Mouse (Mus musculus): Measurements from ENCODE around the gene Selplg. TPM values are rescaled to one million over a fixed set of nuclear protein-coding genes. Genes with fewer than 3 reads are reported as not detected.
"Not testable (repeated sequence)": the region's sequence is repeated elsewhere in the genome, so short reads cannot be mapped to it uniquely, and the experiment has no call there.

Selplg gene
- total RNA-seq, 2 experiments from 2014 or later: 0.43 to 1.2 TPM

GRCm38 (mm10) chr5:113825558-113825957, 6.9 kb downstream of the Selplg start:
- no peak for DNase-seq

DNA sequence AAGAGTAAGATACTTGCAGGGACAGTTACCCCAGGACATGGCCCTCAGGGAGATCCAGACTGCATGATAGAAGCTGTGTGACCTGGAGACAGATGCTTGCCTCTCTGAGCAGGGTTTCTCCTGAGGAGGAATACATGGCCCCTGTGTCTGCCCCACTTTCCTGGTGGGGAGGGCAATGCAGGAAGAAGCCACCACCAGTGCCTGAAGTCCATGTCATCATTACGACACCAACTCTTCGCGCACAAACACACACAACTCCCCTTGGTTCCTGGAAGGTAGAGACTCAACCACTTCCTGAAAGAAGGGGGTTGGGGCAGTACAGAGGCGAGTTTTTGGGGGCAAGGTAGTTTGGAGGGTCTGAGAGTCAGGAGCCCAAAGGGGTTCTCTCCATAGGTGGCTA, 8.2 kb downstream of the Selplg start:
- DNase-seq: no peak

DNA sequence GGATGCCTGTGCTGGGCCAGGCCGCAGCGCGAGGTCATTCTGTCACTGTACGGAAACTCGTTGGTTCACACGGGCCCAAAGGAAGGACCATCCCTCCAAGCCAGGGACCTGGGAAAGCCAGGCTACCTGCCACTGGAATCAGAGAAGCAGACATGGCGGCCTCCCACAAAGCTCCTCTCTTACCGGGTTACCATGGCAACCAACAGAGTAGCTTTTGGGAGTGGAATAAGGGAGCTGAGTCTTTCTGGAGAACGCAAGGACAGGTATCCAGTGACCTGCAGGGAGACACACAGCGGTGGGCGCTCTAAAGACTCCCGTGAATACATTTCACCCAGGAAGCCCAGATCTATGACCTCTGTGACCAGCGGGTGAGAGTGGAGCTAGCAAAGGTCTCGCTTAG, 13.9 kb downstream of the Selplg start:
- DNase-seq: no peak

- no peak for DNase-seq
These were observed 16.7 kb downstream of the Selplg start for GRCm38 (mm10) chr5:113815638-113816152.

GRCm38 (mm10) chr5:113815041-113815389, 17.4 kb downstream of the Selplg start:
- DNase-seq: no peak

- DNase-seq: no peak
These were observed 18.1 kb downstream of the Selplg start for GRCm38 (mm10) chr5:113814111-113815040.

DNA sequence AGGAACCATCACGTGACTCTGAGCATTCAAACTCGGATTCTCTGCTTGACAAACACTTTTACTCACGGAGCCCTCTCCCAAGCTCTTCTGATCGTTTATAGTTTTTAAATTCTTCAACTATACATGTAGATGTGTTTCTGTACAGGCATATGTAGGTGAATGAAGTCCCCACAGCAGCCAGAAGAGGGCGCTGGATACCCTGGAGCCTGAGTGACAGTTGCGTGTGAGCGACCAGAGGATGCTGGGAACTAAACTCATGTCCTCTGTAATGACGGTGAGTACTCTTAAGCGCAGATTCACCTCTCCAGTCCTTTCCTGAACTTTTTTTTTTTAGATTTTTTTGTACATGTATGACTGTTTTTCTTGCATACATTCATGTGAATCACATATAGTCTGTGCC, 18.8 kb downstream of the Selplg start:
- DNase-seq: no peak

GRCm38 (mm10) chr5:113812638-113813037, 19.8 kb downstream of the Selplg start:
- DNase-seq: no peak

DNA sequence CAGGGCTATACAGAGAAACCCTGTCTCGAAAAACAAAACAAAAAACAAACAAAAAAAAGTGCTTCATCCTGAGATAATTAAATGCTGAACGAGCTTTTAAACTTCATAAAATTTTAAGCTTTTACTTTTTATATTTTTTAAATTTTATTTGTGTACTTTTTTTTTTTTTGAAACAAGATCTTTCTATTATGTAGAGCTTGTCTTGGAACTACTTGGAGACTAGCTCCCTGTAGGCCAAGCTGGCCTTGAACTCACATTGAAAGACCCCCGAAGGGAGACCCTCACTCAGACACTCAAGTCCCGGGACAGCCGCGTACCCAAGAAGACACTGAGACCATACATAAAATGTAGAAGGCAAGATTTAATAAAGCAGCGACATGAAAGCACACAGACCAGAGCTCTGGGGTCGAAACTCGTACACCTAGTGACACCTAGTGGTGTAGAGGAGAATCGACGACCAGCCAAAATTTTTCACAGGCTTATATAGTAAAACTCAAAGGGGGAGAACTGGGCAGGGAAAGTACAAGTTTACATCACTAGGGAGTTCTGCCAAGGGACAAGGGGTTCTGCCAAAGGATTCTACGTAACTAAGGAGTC, 20.5 kb downstream of the Selplg start:
- not testable (repeated sequence) for DNase-seq

DNA sequence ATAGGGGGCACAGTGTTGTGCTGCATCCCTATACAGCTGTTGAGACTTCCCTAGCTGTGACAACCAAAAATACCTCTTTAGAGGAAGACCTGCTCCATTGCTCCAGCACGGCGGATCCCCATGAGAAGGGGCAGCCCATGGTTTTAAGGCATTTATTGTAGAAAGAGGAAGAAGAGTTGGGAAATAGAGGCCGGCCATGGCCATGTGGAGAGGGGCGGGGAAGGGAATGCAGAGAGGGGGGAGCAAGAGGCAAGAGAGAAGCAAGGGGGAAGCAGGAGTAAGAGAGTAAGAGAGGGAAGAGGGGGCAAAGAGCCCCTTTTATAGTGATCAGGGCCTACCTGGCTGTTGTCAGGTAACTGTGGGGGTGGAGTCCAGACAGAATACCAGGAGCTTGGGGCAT, 22.3 kb downstream of the Selplg start:
- no peak for DNase-seq

DNA sequence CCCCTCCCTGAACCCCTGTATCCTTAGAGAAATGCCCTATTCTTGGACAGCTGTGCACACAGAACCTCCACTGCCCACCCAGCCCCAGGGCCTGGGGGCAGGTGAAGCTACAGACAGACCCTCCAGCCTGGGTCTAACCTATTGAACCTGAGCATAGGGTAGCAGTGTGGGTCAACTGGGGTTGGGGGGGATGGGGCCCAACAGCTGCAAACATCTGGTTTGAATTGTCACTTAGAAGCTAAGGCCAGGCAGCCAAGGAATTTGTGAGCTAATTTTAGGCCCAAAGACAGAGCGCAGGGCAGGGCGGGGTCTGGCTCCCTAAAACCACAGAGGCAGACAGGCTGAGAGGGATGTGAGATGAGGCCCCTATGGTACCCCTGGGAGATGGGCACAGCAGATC, 24.3 kb downstream of the Selplg start:
- no peak for DNase-seq

DNA sequence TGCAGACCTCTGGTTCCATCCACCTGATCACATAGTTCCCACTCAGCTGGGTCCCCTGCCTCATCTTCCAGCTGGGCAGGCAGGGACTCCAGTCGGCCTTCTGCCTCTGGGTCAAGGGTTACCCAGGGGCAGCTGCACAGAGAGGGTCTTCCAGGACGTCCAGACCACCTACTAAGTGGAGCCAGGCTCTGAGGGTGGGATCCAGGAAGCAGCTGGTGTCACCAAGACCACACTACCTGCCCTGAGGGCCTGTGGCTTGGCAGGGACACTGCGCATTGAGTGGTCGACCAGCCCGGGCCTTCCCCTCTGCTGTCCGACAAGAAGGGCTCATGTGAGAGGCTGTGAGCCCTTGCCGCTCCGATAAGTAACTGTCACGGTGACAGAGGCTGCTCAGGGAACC, 24.7 kb downstream of the Selplg start:
- DNase-seq: no peak

DNA sequence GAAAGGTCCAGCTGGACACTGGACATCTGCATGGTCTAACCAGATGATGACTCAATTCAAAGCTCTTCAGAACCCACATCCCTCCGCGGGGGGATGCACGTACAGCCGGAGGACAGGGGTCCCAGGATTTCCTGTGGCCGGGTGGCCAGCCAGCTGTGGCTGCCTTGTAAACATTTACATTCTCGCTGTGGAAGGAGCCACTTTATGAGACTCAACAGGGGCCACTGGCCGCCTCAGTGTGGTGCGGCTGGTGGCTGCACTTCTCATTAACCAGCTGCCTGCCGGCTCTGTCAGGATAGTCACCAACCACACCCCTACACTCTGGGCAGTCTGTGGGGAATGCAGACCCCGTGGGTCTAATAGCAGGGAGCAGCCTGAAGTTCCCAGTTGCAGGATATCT, 26.0 kb downstream of the Selplg start:
- DNase-seq: no peak

DNA sequence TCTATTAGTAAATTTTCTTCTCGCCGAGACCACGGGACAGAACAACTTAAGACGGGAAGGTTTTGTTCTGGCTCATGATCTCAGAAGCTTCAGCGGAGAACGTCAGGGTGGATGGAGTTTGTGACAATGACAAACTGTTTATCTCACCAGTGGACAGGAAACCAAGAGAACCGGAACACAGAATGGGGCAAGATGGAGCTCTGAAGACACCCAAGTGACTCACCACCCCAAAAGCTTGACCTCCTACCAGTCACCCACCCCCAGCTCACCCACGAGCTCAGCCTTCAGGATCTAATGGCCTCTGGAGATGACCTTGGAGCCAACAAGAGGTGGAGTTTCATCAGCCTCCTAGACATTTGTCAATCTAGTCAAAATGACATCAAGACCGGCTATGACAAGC, 27.1 kb downstream of the Selplg start:
- no peak for DNase-seq

- DNase-seq: no peak
These were observed 28.0 kb downstream of the Selplg start for GRCm38 (mm10) chr5:113804395-113804966.

- DNase-seq: peak; percentile 77
These were observed 32.2 kb downstream of the Selplg start, which contains the start of gene Tmem119 for GRCm38 (mm10) chr5:113800280-113800679. TSS of gene Tmem119 (minus strand) at chr5:113800516.

- DNase-seq: no peak
These were observed 32.8 kb downstream of the Selplg start for GRCm38 (mm10) chr5:113799691-113800090.

DNA sequence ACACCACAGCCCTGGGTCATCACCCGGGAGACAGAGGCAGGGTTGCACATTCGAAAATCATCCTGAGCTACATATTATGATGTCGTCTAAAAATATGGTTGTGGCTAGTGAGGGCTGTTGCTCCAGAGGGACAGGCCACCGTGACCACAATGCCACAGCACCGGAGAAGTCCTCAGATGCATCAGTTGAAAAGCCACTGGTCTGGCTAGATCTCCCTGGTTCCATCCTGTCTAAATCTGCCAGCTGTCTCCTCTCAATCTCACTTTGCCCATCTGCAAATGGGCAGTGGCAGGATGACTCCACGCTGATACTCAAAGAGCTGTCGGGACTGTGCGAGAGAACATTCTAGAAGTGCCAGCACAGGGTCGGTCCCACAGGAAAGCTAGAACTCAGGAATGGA, 33.9 kb downstream of the Selplg start:
- no peak for DNase-seq

GRCm38 (mm10) chr5:113797149-113797882, 35.1 kb downstream of the Selplg start:
- no peak for DNase-seq

DNA sequence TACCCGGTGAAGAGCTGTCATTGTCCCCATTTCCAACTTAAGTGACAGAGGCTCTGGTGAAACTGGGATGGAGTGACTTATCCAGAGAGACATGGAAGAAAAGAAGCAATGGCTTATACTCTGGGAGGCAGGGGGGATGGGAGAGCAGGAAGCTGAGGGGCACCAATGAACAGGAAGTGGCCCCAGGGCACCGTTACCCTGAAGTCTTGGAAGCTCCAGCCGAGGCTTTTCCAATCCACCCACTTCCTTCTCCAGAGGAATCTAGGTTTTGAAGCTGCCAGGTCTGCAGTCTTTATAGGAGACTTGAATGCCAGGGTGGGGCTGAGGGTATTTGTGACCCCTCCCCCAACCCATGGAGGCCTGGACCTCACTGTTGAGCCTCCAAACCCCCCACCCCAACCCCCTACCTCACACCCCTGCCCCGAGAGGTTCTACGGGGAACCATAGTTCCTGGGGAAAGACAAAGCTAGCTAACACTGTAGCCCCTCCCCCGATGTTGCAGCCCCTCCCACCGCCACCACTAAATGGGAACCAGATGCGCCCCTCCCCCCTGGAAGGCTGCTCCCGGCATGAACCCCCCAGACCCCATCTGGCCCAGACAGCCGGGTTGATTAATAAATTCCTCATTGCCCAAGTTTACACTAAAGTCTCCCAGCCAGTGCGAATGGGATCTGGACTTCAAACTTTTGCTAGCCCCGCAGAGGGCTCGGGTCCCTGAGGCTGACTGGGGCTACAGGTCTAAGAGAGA, 35.9 kb downstream of the Selplg start:
- DNase-seq: no peak
